Mouse (Mus musculus): ENCODE data around the gene Pde1c.

- TF ChIP-seq POLR2A (IDR thresholded peaks at IDR 0.05; ENCODE audit: control insufficient read depth, low read depth, low read length) (no peak), CTCF (IDR thresholded peaks at IDR 0.05; ENCODE audit: control insufficient read depth, insufficient read depth, insufficient replicate concordance, low read depth, low read length) (no peak)
Observed at GRCm38 (mm10) chr6:56555848-56556247, 13.1 kb downstream of the Pde1c start.
